Mouse (Mus musculus): ENCODE measurements around the gene Ptch1. TPM values are rescaled to one million over a fixed set of nuclear protein-coding genes. Genes with fewer than 3 reads are reported as not detected.

Gene Ptch1
- total RNA-seq, 2 experiments from 2014 or later, result 37.3 to 49.6 TPM

DNA sequence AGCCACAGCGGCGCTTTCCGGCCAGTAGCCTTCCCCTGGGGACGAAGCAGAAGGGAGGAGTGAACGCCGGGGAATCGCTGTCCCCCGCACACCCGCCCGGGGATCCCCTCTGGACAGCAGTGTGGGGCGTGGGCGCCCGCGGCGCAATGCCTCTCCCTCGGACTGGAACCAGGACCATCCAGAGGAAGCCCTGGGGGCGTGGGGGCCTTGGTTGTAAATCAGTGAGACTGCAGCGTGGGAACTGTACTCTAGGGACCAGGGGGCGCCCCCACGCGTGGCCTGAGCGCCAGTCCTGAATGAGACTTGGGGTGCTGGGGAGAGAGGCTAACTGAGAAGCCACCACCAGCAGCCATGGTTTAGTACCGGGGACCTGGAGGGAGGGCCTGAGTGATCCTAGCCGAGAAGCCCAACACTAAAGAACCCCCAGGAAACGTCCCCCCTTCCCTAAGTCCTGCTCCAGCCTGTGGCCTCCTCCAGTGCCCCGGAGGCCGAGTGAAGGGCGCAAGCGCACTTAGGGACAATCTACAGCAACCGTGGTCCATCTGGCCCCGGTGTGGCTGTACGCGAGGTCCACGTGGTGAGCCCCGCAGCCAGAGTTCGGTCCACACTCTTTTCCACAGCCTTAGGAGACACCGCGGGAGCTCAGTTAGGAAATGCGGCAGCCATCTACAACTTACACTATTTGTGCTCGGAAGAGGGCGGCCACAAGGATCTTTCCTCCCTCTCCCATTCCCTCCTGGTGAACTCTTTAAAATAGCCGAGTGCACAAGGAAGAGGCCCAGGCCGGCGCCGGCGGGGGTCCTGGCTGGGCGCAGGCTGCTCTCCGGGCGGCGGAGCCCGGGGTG lies 9.4 kb downstream of the Ptch1 start:
- DNase-seq, result peak; percentile 61 to 74

DNA sequence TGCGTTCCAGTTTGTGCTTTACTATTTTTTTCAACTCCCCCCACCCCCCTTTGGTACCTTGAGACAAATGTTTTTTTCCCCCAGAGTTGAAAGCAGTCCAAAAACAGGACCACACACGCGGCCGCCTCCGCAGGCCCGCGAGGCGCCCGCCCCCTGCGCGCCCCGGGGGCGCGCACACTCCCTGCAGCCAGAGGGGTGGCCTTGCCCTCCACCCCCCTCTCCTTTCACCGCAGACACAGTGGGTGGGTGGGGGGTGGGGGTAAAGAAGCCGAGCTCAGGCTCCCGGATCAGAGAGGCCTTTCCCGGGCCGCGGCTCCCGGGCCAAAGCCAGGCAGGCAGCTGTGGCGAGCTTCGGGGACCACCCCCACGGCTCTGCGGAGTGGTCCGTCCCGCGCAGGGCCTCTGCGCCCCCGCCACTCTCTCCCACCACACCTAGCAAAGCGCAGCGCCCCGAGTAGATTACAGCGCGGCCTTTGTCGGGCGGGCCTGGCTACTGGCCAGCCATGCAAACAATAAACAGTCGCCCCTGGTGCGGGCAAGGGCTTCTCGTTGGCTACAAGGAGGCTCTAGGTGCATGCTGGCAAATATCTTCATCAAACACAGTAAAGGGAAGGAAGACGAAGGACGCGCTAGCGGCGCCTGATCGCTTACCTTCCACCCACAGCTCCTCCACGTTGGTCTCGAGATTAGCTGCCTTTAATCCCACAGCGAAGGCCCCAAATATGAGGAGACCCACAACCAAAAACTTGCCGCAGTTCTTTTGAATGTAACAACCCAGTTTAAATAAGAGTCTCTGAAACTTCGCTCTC lies 10.2 kb downstream of the Ptch1 start:
- peak; percentile 77 to 84 for DNase-seq

DNA sequence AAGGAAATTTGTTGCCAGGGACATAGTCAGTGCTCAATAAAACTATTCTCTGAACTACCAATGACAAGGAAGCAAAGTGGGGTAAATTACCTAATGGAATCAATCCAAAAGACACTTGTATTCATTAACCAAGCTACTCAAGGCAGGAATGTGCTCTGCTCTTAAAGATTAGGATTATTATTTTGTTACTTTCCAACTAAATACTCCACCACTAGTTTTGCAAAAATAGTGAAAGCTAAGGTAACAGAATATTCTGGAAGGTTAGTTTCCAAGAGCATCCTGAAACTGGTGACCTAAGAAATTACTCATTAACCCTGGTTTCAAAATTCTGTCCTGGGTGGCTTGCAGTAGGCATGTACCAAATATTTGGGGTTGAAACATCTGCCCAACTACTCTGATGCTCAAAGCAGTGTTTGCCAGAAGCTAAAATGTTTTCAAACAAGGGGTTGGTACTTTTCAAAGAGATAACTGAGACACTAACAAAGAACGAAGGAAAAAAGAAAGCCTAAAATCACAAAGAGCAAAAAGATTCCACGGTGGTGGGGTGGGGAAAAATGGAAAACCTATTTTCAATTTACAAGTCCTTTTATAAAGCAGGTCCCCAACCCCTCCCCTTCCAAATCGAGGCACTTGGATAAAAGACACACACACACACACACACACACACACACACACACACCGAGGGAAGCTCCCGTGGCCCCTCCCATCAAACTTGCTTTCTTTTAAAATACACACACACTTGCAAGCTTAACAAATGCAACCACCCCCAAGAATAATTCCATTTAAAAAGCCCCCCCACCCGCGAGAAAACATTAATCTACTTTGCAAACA lies 11.0 kb downstream of the Ptch1 start:
- DNase-seq, result peak; percentile 20 to 55

DNA sequence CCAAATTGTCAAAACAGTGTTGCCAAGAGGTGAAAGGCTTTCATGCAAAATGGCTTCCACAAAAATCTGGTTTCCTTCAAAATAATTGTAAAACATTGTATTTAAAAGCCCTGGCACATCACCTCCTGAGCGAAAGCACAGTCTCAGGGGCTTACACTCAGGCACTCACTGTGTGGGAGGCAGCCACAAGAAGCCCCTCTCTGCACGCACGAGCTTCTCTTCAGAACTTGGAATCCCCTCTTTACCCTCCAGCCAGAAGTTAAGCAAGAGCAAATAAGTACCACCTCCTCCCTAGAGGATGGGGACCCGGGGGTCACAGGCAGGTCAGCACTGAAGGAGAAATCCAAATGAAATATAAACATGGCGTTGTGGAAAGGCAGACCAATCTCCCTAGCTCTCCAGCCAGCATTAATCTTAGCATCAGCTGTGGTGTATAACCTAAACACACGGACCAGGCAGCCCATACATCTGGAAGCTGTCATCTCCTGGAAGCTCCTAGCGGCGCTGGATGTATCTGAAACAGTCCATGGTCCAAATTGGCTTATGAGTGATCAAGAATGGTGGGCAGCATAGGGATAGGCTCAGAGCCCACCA lies 15.0 kb downstream of the Ptch1 start:
- DNase-seq, result no peak

DNA sequence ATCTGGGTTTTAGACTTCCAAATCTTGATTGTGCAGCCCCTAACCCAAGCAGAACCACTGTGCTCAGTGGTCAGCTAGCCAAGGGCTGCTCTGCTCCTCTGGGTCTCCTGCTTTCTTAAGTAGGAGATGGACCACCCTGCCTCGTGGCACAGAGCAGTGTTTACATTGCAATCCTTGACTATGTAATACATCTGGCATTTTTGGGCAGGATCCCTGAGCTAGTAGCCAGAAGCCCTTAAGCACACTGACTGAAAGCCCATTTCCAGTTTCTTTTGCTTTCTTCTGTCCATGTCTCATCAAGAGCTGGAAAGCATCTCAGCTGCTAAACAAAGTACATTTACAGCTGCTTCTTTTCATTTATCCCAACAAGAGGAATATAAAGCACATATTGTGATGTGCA lies 17.0 kb downstream of the Ptch1 start:
- DNase-seq, result no peak

DNA sequence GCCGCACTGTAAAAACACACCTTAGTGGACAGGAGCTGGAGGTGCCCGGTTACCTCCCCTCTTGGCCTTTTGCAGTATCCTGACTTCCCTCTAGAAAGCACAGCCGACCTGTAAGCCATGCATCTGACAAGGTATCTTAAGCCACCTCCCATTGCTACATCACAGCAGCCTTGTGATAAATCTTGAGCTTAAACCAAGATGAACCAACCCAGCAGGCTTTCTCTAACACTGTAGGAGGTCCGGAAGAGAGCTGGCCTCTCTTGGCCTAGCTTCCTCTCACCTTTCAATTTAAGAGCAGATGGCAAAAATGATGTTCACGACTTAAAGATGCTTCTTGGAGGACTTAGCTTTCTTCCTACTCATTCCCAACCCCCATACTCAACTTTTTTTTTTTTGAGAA lies 17.5 kb downstream of the Ptch1 start:
- DNase-seq, result no peak

DNA sequence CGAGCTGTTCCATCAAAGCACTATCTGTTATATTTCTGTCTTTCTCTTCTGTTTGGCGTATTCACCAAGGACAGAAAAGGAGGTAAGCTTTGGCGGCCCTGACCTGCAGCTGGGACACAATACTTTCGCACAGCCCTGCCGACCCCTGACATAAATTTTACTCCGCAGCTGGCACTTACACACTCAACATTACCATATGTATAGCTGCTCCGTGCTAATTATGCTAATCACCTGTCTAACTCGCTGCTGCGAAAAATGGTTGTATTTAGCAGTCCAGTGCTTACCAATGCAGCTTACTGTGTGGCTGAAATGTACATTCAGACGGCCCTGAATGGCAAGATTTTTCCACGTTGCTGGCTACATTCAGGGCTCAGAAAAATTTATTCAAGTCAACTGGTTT lies 18.8 kb downstream of the Ptch1 start:
- peak in 1 of 2 experiments; percentile 3 for DNase-seq

DNA sequence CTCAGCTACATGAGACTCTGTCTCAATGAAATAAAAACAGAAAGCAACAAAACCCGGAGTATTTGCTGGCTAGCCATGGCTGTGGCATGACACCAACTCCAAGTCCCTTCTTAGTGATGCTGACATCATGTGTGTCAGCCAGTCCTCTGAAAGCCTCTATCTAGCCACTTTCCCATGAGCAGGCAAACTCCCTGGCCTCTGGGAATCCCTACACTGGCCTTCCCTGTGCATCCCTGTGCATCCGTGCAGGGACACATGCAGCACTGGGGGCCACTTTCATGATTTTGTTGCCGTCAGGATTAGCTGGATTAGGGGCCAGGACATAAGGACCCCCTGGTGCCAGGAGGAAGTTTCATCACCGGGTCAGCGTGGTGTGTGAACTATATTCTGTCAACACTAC lies 20.0 kb downstream of the Ptch1 start:
- no peak for DNase-seq

DNA sequence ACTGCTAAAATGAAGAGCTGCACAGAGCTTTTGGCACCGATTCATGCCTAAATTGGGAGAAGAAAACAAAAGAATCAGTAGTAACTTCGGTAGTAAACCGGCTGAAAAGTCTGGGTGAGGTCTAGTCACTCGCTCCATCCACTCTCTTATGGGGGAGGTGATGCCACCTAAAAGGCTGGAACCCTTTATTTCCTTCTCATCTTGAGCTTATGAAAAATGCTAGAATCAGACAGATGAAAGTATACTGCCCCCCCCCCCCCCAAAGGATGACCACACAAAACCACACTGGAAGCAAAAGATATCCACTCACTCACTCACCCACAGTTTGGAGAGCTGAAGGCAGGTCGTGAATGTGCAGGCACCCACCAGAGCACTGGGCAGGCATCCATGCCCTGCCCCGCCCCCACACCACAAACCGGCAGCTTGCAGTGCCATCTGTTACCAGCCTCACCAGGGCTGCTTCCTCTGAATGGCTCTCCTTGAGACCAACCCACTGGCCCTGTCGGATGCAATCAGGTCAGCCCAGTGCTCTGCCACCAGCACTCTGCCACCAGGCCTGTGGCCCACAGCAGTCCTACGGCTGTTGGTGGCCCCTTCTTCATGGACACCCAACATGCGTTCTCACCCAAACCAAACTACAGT lies 21.0 kb downstream of the Ptch1 start:
- peak; percentile 46 to 64 for DNase-seq

DNA sequence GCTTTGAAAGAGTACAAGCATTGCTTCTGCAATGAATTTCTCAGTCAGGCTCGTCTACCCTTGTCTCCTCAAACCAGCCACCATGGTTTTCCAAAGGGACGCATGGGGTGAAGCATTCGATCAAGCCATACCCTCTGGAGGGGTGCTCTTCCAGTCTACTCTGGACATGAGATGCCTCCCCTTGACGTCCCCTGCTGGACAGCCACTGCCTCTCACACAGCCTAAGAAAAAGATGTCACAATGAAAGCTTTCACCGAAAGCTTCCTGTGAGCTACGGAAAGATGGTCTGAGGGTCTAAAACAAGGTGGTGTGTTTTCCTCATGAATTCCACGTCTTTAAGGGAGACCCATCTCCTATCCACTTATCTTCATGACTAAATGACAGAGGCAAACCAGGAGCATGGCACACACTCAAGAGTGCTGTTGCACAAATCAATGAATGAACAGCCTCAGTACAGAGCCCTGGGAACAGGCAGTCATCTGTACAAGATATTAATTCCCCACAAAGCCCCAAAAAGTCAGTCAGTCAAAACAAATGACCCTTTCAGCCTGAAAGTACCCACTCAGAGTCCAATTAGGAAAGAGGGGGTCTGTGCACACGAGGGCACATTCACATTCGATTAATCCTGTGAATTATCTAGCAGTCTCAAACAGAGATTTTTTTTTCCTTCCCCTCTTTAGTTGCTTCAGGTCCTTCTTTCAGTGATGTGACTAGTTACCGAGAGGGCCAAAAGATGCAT lies 21.7 kb downstream of the Ptch1 start:
- DNase-seq, result no peak

DNA sequence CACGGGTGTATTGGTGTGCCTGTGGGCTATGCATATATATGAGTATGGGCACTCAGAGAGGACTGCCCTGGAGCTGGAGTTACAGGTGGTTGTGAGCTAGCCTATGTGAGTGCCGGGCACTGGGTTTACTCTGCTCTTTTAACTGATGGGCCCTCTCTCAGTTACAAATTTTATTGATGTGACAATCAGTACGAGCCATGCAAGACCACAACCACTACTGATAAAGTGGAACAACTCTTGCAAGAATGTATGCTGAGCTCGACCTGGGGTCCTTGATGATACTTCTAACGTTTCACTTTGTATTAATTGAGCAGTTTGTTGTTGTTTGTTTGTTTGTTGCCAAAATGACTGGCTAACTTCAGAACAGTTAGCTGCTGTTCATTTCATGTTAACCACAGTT lies 23.0 kb downstream of the Ptch1 start:
- DNase-seq, result no peak

DNA sequence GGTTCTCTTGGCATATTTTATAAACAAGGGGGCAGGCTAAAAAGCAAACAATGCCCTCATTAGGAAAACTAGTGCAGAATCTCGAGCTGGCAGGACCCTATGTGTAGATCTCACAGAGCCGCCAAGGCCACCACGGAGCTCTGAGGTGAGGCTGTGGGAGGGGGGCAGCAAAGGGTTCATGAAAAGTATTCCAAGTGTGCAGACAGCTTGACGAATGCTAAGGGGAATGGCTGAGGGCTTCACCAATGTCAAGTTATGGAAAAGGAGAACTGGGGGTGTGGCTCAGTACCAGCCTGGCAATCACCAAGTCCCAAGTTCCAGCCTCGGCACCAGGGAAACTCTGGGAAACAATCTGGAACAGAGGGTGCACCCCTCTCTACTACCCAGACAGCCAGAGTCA lies 24.2 kb downstream of the Ptch1 start:
- DNase-seq, result no peak

DNA sequence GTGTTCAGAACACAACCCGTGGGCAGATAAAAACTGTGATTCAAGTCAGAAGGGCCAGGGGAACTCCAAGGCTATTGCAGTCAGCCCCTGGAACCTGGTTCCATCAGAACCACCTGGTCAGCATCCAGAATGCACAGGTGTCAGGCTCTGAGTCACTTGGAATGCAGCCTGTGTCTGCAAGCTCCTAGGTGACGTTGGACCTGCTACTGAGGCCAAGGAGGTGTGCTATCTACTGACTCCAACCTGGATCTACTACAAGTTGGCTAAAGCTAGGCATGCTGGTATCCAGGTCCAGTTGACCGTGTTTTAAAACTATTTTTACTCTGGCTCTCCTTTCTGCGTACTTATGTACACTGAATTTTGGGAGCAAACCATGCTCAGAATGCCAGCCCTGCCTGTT lies 24.8 kb downstream of the Ptch1 start:
- no peak for DNase-seq

DNA sequence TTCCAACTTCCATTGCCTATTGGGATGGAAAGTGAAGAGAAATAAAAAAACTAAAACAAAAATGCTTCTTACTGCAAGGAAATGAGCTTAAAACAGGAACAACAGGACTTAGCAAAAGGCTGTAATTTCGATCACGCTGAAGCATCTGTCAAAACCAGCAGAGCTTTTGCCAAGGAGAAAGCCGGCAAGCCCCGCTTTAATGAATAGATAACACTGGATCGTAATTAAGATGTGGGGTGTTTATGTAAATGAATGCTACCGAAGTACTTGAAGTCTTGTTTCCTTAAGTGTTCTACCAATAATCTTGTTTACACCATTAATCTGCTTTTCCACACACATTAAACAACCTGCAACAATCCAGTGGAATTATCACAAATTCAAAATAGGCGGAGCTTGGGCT lies 28.1 kb downstream of the Ptch1 start:
- no peak for DNase-seq

DNA sequence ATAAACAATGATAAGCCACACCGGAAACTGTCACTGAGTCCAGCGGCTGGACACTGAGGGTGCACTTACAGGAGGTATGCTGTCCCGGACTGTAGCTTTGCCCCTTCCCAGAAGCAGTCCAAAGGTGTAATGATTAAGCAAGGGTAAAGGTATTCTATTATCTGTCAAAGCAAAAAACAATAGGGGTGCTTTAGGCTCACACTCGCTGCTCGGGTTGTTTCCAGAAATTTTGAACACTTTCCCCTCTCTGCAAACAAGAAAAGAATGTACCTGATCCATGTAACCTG lies 28.5 kb downstream of the Ptch1 start:
- DNase-seq, result no peak

DNA sequence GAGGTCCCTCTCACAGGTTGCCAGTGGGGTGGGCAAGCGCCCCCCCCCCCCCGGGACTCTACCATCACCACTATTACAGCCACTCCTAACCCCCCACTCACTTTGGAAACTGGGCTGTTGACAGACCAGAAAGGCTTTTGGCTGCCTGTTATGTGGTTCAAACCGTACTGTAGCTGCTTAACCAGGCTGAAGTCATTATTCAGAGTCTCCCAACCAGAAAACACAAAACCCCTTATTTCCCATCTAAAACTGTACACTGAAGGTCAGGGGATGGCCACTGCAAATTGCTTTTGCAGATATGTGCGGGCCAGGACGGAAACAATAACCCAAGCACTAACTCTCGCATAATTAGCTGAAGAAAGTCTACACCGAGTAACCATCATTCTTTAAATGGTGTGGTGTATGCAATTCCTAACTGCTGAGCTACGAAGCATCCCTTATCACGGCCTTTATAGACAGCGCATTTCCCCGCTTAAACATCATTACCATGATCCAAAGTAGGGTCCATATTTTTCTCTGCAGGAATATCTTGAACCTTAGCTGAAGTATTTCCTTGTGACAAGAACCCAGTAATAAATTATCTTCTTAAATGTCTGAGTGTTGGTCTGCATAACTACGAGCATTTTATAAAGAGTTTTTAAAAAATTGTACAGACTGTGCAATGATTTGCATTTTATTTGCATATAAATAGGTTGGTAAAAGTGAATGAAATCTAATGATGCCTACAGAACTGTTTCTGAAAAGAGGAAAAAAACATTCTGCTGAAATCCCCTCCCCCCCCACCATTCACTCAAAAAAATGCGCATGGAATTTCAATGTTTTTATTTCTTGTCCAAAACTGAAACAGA lies 29.1 kb downstream of the Ptch1 start:
- no peak for DNase-seq

DNA sequence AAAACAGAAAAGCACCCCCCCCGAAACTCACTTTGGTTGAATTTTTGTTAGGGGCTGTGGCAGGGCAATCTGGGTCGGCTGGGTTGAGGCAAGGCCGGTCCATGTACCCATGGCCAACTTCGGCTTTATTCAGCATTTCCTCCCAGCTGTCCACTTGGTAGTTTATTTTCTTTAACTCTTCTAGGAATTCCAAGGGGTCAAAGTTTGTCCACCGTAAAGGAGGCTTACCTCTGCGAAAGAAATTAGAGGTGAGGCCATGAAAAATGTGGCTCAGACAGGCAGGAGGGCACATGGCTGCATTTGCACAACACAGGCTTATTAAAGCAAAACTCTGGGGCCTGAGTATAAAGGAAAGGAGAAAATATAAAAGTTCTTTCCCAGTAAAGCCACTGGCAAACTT lies 29.9 kb downstream of the Ptch1 start:
- DNase-seq, result no peak

DNA sequence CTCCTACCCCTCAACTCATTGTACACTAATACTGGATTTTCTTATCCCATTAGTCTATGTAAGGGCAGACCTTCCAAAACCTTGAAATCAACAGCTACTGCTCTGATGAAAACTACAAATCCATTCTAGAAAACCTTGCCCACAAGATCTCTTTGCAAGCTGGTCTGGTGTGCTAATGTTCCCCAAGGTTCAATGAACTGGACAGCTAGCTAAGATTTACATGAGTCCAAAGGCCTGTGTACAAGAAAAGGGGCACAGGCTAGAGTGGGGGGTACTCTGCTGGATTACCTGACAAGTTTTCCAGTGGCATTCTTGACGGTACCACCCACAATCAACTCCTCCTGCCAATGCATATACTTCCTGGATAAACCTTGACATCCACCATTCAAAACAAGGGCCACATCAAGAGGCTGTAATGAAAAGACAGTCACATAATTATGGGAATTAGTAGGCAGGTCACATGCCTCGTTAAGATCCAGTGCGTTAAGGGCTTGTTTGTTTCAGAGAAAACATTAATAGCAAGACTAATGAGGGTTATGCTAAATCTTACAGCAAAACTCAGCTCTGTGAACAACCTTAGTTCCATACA lies 30.5 kb downstream of the Ptch1 start:
- no peak for DNase-seq

DNA sequence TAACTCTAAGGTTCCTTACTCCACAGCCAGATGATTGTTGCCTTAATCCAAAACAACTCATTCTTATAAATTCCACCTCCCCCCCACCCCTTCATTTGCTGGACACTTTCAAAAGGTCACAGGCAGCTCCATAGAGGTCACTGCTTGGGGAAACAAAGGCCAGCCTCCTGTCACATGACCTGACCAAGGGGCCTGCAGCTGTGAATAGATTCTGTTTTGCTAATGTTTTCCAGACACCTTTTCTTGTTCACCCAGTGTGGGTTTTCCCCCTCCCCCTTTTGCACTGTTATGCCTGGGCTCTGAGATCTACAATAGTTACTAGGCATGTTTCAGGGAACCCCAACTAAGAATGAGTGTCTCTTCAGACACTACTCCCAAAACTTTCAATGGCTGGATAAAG lies 31.9 kb downstream of the Ptch1 start:
- no peak for DNase-seq

DNA sequence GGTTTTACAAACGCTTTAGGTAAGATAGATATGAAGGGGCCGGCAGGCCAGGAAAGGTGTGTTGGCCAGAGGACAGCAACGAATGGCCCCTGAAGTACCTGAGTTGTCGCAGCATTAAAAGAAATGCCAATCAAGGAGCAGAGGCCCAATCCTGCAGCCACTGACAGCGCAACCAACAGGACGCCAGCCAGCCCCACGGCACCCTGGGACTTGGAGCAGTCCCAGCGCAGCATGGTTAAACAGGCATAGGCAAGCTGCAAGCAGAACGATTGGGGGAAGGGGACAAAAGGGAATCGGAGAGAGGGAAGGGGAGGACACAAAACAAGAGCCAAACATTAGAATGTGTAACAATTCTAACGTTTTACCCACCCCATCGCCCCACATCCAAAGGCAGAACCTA lies 32.8 kb downstream of the Ptch1 start:
- DNase-seq, result no peak

All from adrenal gland, postnatal 36 days (tissue).